Mouse (Mus musculus): ENCODE measurements at regions not wholly inside any gene's neighbourhood (a gene's known extent, or its start where the extent isn't known, plus 50 kb on each side); places are given as distances from the start of the nearest gene placed in this dataset.
A peak's percentile ranks its signal among the peaks of the same experiment; 100 is the strongest.

DNA sequence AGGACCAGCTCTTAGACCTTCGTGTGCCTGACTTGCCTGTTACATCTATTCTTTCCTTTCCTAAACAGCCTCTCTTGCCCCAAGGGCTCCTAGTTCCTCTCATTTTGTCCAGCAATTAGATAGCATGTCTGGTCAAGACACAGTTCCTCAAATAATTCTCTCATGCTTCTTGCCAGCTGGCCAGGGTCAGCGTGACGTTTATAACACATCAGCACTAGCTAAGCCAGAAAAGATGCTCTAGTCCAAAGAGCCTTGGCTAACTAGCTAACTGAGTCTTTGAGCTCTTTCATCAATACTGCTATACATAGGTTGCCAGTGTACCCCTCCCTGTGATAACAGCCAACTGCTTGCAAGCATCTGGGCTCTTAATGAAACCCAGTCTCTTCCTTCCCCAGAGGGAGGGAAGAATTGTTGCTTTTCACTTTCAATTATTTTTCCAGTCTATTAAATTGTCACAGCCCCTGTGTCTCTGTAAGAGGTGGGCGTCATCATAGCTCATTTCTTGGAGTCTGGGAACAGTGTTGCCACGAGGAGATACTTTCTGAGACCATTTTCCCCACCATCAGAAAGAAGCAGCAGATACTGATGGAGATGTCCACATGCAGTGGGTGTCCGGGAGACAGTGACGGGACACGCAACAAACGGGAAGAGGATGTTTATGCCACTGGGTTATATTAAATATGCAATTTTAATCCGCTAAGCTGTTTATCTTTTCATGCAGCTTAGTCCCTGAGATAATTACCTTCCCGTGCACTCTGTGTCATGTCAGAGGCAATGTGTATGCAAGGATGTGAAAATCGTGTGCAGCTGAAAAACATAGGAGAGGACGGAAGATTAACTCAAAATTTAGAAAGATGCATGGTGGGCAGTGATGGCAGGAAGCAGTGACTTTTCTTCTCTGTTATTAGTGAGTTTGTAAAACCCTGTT lies 250.1 kb upstream of the Nmur2 start:
- peak; percentile 32 for DNase-seq (ENCODE audit: low spot score)

DNA sequence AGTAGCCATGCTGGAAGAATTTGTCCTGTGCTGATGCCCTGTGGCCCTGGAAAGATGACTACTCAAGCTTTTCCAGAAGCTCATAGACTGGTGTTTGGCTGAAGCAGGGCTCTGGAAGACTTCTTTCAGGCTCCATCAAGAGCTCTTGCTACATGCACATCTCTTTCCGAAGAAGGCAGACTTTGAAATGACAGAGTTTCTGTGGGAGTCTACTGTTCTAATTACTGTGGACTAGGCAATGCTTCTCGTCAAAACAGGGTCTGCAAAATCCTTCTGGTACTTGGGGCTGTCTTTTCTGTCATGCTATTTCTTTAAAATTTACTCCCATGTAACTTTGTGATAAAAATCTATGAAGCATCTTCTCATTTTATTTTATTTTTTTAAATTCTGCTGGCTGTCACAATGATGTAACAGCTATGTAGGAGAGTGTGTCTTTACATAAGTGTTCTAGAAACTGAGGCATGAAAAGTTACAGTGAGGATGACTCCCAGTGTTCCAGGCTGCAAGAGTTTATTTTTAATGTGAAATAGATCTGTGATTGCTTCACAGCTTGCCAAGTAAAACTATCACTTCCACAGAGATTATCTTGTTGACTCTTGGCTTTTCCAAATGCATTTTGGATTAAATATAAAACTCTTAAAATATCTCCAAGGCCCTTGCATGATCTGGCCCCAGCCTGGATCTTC lies 244.9 kb upstream of the Nmur2 start:
- DNase-seq (ENCODE audit: low spot score) = no peak

DNA sequence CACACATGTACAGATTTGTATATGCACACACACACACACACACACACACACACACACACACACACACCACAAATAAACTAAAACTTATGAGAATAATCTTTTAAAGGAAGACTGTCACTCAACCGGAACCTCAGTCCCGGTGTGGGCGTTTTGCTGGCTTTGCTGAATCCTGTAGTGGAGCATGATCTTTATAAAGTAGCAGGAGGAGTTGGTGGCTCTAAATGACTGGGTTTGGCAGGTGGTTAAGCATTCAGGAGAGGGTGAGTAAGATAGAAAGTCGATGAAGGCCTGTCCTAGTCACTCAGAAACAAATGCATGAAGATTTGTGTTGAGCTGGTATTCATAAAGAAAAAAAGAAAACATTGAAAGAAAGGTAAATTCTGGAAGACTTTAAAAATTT lies 240.4 kb upstream of the Nmur2 start:
- no peak for DNase-seq (ENCODE audit: low spot score)

DNA sequence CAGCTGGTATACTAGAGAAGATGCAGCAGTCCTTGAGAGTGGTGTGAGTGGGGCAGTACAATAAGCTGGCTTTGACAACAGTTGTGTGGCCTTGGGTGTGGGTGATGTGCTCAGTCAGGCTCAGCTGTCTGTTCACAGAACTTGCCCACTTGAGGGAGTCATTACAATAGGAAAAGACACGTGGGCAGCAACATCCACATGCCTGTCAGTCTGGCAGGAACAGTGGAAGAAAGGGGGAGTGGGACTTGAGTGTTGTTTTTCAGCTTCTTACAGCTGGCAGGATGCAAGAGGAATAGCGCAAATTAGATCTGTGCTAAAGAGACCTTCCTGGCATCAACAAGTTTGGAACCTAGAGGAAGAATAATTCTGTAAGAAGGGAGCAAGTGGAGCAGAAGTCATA lies 239.4 kb upstream of the Nmur2 start:
- DNase-seq (ENCODE audit: low spot score) = no peak

DNA sequence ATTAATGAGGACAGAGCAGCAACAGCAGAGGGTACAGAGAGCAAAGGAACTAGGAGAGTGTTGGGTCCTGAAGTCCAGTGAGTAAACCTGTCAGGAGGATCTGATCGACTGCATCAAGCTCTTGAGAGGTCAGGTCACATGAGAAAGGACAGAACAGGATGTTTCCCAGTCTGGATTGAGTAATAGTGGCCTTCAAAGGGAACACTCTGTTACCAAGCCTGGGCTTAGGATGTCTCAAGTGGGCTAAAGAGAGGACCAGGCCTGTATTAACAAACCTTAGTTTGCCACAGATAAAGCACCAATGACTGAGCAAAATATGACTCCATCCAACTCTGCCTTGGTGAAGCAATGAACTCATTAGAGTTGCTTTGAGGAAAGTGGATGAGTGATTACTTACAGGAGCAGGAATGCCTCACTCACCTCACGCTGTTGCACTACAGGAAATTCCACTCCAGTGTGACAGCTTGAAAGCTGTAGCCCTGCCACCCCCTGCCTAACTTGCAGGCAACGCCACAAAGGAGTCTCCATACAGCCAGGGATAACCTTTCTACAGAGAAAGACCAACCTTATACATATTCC lies 229.2 kb upstream of the Nmur2 start:
- DNase-seq (ENCODE audit: low spot score) = no peak

DNA sequence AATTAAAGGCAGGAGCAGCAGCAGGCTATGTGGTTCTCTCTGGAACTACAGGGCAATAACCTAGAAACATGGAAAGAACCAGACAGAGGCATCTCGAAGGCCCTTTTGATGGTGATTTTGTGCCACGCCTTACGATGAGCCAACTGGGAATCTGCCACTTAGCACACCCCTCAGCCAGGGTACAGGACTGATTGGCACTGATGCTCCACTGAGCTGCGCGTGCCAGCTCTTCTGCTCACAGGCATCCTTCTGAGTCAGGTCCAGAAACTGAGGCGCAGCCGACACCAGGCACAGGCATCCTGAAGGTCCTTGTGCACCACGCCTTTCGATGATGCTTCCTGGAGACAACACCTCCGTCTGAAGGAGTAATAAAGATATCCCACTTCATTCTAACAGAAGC lies 221.9 kb upstream of the Nmur2 start:
- no peak for DNase-seq (ENCODE audit: low spot score)

DNA sequence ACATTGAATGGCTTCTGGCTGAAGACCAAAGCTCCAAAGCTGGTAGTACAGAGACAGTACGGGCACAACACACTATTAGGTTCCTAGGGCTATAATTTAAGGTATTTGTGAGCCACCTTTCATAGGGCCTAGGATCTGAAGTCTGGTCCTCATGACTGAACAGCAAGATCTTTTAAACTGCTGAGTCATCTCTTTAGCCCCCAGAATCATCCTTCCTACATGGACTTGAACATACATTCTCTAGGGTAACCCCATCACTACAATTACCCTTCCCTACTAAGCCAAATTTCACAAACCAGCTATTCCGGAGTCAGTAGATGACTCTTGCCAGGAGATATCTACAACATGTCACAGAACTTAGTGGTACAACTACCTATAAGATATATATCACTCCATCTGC lies 215.5 kb upstream of the Nmur2 start:
- no peak for DNase-seq (ENCODE audit: low spot score)

DNA sequence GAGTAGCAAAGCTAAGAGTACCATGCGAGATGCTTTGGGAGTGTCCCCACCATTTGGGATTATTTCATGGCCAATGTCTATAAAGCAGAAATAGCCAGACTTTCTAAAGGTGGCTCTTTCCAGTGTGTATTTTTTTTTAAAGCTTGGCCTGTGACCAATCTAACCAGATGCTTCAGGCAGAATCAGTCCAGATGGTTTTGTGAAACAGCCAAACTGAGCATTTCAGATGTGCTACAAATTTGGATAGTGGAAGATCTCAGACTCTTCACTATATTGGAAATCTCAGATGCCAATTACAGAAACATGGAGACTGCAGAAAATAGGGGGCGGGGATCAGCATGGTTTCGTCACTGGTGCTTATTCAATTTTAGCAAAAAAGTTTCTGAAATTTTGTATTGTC lies 213.6 kb upstream of the Nmur2 start:
- DNase-seq (ENCODE audit: low spot score) = no peak

DNA sequence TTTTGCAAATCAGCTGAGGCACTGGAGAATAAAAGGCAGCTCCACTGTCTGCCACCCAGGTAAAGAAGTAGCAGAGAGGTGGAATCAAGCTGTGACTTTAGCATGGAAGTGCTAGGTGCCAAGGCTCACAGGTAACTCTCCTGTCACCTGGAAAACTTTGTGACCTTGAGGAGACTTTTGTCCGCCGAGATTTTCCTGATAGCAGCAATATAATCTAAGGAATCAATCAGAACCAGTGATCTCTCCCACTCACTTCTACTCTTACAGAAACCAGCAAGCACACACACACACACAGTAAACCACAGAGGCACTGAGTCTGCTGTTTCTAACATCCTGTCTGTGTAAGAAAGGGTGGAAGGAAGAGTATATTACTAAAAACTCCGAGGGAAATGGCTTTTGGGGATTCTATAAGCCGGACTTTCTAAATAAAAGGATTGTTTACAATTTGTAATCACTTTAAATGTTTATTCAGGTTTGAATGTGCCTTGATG lies 206.6 kb upstream of the Nmur2 start:
- DNase-seq (ENCODE audit: low spot score) = no peak

DNA sequence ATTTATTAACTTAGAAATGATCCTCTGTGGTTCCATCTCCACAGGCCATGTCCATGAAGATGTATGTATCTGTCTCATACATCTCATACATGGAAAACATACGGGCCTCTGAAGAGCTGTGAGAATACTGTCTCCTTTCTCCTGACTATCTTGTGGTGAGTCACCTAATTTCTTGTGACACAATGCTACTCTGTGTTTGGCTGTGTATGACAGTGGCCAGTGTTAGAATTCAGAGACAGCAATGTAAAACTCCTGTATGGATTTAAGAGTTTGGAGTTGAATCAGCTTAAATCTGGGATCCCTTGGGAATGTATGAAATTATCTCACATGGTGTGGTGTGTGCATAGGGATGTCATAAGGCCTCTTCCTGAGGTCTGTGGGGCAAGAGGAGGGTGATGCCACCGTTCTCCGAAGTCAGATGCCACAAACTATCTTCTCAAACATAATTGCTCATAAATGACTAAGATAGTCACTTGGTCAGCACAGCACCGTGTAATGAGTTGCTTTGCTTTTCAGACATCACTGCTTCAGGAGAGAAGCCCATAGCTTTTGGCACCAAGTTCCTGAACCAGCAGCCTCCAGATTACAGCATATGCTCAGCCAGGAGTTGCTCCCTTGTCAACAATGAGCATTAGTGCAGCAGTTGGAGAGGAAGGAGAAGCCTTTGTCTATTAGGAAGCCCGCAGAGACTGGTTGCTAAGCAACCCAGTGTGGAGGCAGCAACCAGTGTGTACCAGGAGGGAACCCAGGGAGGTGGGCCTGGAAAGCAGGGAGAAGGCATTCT lies 205.9 kb upstream of the Nmur2 start:
- peak; percentile 88 for DNase-seq (ENCODE audit: low spot score)

DNA sequence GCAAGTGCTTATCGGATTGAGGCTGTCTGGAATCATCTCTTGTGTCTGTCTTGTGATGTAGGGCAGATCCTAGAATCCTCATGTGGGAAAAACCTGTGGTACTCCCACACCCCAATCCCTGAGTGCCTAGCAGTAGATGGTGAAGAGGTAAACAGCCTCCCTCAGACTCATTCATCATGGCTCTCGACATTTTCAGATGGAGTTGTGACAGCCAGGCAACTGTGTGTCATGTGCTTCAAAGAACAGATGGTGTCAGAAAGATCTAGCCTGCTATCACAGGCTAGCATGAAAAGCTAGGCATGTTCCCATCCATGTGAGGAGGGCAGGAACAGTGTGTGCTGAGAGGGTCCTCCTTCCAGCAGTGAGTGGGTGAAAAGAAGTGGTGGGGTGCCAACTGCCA lies 204.1 kb upstream of the Nmur2 start:
- no peak for DNase-seq (ENCODE audit: low spot score)

DNA sequence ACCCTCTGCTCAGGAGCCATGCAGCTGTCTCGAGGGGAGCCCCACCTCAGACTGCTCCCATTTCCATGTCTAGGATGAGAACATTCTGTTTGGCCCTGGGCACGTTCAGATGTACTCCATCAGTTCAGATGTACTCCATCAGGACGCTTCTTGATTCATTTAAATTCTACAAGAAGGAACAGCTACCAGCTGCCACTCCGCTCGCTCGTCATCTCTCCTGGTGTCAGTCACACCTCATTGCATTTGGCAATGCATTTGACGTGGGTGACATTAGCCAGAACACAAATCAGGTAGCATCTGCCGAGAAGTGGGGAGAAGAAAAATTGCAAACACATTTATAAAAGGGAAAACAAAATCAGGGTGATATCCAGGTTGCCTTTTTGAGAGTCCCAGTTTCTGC lies 202.6 kb upstream of the Nmur2 start:
- no peak for DNase-seq (ENCODE audit: low spot score)

DNA sequence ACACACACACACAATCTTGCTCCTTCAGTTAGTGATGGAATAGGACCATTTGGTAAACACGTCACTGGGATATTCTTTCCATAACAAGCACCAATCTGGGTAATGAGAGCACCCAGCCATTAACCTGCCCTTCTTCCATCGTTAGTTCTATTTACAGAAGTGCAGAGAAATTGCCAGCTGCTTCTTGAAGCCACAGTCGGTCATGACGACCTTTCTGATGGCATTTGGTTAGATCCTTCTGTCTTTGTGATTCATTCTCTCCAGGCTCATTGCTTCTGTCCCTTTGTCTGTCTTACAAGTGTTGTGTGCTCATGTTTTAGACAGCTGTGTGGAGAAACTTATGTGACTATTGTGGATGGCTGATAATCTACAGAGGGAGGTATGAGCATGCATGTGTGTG lies 197.9 kb upstream of the Nmur2 start:
- no peak for DNase-seq (ENCODE audit: low spot score)

DNA sequence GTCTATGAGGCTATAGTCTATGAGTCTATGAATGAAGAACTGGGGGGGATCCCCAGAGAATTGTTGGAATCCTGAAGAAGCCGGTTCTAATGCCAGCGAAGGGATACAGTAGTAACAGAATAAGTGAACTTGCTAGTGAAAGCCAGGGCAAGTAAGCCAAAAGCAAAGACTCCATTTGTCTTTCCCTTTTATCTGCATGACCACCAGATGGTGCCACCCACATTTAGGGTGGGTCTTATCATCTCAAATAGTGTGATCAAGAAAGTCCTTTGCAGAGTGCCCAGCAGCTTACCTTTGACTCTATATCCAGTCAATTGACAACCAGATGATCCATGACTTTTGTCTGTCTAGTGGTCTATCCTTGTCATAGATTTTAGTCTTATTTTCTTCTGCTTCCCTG lies 184.2 kb upstream of the Nmur2 start:
- DNase-seq (ENCODE audit: low spot score) = no peak

DNA sequence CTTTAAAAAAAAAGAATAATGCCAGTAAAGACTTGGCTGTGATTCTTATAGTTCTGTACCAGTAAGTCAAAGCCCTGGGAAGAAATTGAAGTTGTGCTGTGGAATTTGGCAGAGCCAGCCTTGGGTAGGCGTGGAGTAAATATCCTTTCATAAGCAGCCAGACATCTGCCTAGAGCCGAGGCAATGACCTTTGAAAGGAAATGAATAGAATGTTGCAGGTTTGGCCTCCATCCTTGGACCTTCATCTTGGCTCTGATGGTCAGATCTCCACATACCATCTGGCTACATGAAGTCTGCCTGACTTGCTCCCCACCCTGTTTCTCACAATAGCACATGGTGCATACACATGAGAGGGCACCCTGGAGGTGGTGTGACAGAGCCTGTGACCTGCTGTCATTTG lies 174.9 kb upstream of the Nmur2 start:
- DNase-seq (ENCODE audit: low spot score) = no peak

DNA sequence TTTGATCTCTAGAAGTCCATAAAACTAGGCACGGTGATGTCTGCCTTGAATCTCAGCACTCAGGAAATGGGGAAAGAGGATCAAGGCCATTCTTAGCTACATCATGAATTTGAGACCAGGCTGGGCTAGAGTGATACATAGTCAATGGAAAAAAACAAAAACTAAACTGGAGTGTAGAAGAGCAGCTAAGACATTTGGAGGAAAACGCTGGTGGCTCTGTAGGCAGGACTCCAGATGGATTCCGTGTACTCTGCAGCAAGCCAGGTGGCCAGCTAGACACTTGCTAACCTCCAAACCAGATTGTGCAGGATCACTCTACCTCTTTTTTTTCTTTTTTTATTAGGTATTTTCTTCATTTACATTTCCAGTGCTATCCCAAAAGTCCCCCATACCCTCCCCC lies 161.0 kb upstream of the Nmur2 start:
- DNase-seq (ENCODE audit: low spot score) = no peak

DNA sequence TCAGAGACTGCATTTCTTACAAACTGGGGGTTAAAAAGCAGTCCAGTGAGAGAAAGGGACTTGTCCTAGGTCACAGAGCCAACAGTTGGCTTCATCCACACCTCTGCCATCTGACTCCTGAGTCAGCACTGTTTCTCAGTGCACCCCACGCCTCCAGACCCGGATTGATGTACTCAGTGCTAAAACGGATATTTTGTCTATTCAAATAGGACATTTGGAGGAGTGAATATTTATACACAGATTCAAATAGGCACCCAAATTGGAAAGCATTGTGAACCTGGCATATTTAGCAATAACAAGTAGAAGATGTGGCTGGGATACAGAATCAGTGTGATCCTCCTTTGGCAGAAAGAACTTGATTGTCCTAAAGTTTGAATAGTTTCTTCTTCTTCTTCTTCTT lies 154.5 kb upstream of the Nmur2 start:
- no peak for DNase-seq (ENCODE audit: low spot score)

DNA sequence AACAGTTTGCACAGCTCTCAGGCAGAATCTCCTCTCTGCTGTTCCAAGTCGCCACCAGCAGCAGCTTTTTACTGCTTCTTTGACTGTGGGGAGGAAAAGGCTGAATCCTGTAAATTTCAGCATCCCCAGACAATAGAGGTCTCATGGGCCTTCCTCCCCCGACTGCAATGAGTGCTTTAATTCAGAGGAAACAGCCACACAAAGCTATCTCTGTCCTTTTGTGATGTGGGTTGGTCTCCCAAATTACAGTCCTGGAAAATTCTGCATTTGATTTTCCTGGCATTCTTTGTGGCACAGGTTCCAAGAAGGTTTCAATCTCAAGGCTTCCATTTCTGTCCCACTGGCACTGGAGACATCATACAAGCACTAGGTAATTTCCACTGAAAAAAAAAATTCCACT lies 152.6 kb upstream of the Nmur2 start:
- no peak for DNase-seq (ENCODE audit: low spot score)

DNA sequence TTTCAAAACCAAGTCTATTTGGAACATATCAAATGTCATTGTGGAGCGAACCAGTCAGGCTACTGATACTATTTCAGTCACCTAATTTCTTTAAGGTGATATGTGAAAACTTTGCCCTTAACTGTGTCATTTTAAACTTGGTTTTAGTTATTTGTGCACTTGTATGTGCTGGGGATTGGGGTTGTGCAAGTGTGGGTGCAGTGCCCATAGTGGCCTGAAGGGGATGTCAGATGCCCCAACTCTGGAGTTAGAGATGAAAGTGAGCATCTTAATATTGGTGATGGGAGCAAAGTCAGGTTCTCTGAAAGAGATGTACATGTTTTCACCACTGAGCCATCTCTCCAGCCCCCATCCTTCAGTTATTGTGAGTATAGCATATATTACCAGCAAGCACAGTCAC lies 133.1 kb upstream of the Nmur2 start:
- DNase-seq (ENCODE audit: low spot score) = no peak

DNA sequence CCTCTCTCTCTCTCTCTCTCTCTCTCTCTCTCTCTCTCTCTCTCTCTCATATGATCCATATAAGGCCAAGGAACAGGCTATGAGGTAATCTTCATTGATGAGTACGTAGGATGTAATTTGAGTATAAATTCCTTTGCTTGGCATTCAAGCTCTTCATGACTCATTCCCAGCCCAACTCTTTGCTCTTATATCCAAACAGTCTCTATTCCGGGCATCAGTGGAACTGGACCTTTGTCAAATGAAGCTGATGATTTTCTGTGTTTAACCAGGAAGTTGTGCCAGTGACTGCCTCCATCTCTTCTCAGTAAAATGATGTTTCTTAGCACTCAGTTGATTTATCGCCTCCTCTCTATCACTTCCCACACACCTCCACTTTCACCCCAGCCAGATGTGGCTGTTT lies 132.4 kb upstream of the Nmur2 start:
- DNase-seq (ENCODE audit: low spot score) = no peak

DNA sequence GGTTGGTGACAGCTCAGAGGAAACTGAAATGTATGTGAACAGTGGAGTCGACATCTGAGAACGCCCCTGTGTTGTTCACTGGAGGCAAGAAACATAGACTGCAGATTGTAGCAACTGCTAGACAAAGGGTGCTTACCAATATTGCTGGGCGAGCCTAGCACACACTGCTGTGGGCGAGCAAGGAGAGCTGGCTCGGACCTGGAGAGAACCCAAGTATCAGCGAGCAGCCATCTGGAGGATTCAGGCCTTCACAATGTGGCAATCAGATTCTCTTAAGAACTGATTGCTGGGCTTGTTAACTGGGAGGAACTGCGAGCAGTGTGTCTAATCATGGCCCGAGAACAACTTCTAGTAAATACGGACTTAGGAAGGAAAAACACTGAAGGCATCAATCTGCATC lies 128.8 kb upstream of the Nmur2 start:
- no peak for DNase-seq (ENCODE audit: low spot score)

DNA sequence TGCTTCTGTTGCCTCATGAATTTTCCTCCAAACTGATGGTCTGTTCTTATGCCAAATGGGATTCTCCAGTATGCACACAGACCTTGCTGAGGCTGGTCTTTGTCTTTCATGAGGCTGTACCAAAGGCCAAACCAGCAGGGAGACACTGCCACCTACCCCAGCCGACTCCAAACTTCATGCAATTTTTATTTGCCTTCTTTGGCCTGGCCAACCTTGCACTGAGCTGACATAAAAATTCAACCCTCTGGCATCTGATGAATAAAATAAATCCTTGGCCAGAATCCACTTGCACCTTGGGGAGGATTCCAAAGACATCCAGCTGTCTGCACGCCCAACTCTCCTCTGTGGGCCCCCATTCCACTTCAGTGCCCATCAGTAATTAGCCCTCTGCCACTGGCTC lies 126.0 kb upstream of the Nmur2 start:
- no peak for DNase-seq (ENCODE audit: low spot score)

All from retina, embryonic 14.5 days (tissue).